Mouse (Mus musculus) embryonic facial prominence, embryonic 14.5 days (tissue): ENCODE measurements at regions not wholly inside any gene's neighbourhood (a gene's known extent, or its start where the extent isn't known, plus 50 kb on each side); places are given as distances from the start of the nearest gene placed in this dataset.

ENCODE experiments used
- ATAC-seq: fragments of 200-750 bp; cut with Nextera tagmentation; 2 replicates; pipeline ENCODE4 v1.8.0; 2017; ENCODE audit warnings: low read depth, moderate number of reproducible peaks, moderate TSS enrichment
- DNase-seq: peaks from one replicate; pipeline ENCODE4 v3.0.0-alpha.2; 2015; ENCODE audit warnings: low spot score
- H3K27ac ChIP-seq: fragments of 300-500 bp; sonication (generic); replicated peaks from 2 replicates; pipeline ENCODE4 v1.5.1; 2014; ENCODE audit warnings: low read depth, mild to moderate bottlenecking, low read length, moderate library complexity
- H3K27me3 ChIP-seq: fragments of 300-500 bp; sonication (generic); replicated peaks from 2 replicates; pipeline ENCODE4 v1.6.1; 2014; ENCODE audit warnings: low read length; ENCODE audit not compliant: control insufficient read depth, insufficient read depth
- H3K36me3 ChIP-seq: fragments of 300-500 bp; sonication (generic); 2 replicates; pipeline ENCODE4 v1.6.1; 2014; ENCODE audit warnings: low read length, mixed read lengths; ENCODE audit not compliant: control insufficient read depth, insufficient read depth
- H3K4me1 ChIP-seq: fragments of 300-500 bp; sonication (generic); 2 replicates; pipeline ENCODE4 v1.6.1; 2014; ENCODE audit warnings: antibody characterized with exemption, low read length; ENCODE audit not compliant: control insufficient read depth, insufficient read depth
- H3K4me2 ChIP-seq: fragments of 300-500 bp; sonication (generic); 2 replicates; pipeline ENCODE4 v1.6.1; 2014; ENCODE audit warnings: low read depth, mild to moderate bottlenecking, low read length, moderate library complexity, mixed read lengths
- H3K4me3 ChIP-seq: fragments of 300-500 bp; sonication (generic); 2 replicates; pipeline ENCODE4 v1.5.1; 2014; ENCODE audit warnings: low read depth, mild to moderate bottlenecking, low read length
- H3K9ac ChIP-seq: fragments of 300-500 bp; sonication (generic); 2 replicates; pipeline ENCODE4 v1.6.1; 2014; ENCODE audit warnings: low read depth, mild to moderate bottlenecking, low read length, moderate library complexity, mixed read lengths
- H3K9me3 ChIP-seq: fragments of 300-500 bp; sonication (generic); 2 replicates; pipeline ENCODE4 v1.6.1; 2016; ENCODE audit warnings: low read length; ENCODE audit not compliant: control insufficient read depth
- WGBS: fragments of 180-500 bp; shearing (Covaris S2); extraction: QIAGEN DNeasy Blood & Tissue Kit; methylation state at CpG from one replicate; pipeline ENCODE4 v1.1.7; 2014; 5-methylcytosine and 5-hydroxymethylcytosine counted together

- no peaks in the 10 kb centered on the region for H3K4me1 ChIP-seq
- ATAC-seq = no peak
- H3K4me3 ChIP-seq = no peak overlapping the region
- no peaks in the 10 kb centered on the region for H3K27me3 ChIP-seq
- no peaks in the 10 kb centered on the region for H3K9me3 ChIP-seq
- no peak for DNase-seq
- no peaks in the 10 kb centered on the region for H3K36me3 ChIP-seq
- 65% methylated on average over 9 of the region's 9 CpGs for WGBS
- H3K9ac ChIP-seq = no peak overlapping the region
- no peak overlapping the region for H3K4me2 ChIP-seq
- no peak overlapping the region for H3K27ac ChIP-seq
These were observed 658.4 kb downstream of the Sorcs3 start for GRCm38 (mm10) chr19:48864151-48864740.

GRCm38 (mm10) chr19:48871601-48872000, 665.8 kb downstream of the Sorcs3 start:
- Histone ChIP-seq H3K4me2 (no peak overlapping the region), H3K4me3 (no peak overlapping the region), H3K27me3 (no peaks in the 10 kb centered on the region), H3K4me1 (no peaks in the 10 kb centered on the region), H3K36me3 (no peaks in the 10 kb centered on the region), H3K9ac (no peak overlapping the region), H3K9me3 (no peaks in the 10 kb centered on the region), H3K27ac (no peak overlapping the region)
- no peak for DNase-seq
- ATAC-seq = no peak

- Histone ChIP-seq H3K4me1 (no peaks in the 10 kb centered on the region), H3K4me3 (no peak overlapping the region), H3K27ac (no peak overlapping the region), H3K36me3 (no peaks in the 10 kb centered on the region), H3K9me3 (no peaks in the 10 kb centered on the region), H3K4me2 (no peak overlapping the region), H3K9ac (no peak overlapping the region), H3K27me3 (no peaks in the 10 kb centered on the region)
- WGBS = 45% methylated on average over 3 of the region's 3 CpGs
- ATAC-seq (no peak), DNase-seq (no peak)
These were observed 675.8 kb downstream of the Sorcs3 start for GRCm38 (mm10) chr19:48881526-48882195.

GRCm38 (mm10) chr19:48908236-48908635, 702.4 kb downstream of the Sorcs3 start:
- Histone ChIP-seq H3K9me3 (no peaks in the 10 kb centered on the region), H3K27me3 (no peaks in the 10 kb centered on the region), H3K4me1 (no peaks in the 10 kb centered on the region), H3K27ac (no peak overlapping the region), H3K9ac (no peak overlapping the region), H3K36me3 (no peaks in the 10 kb centered on the region), H3K4me2 (no peak overlapping the region), H3K4me3 (no peak overlapping the region)
- ATAC-seq = no peak
- no peak for DNase-seq

GRCm38 (mm10) chr19:48913011-48913410, 707.2 kb downstream of the Sorcs3 start:
- Histone ChIP-seq H3K4me3 (no peak overlapping the region), H3K36me3 (no peaks in the 10 kb centered on the region), H3K27me3 (no peaks in the 10 kb centered on the region), H3K27ac (no peak overlapping the region), H3K4me1 (no peaks in the 10 kb centered on the region), H3K9me3 (no peaks in the 10 kb centered on the region), H3K9ac (no peak overlapping the region), H3K4me2 (no peak overlapping the region)
- 74% methylated on average over 3 of the region's 3 CpGs for WGBS
- ATAC-seq = no peak
- DNase-seq = peak; percentile 4

GRCm38 (mm10) chr19:48919638-48920037, 713.8 kb downstream of the Sorcs3 start:
- WGBS = 59% methylated on average over 6 of the region's 6 CpGs
- no peaks in the 10 kb centered on the region for H3K4me1 ChIP-seq
- no peaks in the 10 kb centered on the region for H3K27me3 ChIP-seq
- H3K9me3 ChIP-seq = no peaks in the 10 kb centered on the region
- H3K4me3 ChIP-seq = no peak overlapping the region
- H3K9ac ChIP-seq = no peak overlapping the region
- H3K36me3 ChIP-seq = no peaks in the 10 kb centered on the region
- DNase-seq (no peak), ATAC-seq (no peak)
- no peak overlapping the region for H3K27ac ChIP-seq
- no peak overlapping the region for H3K4me2 ChIP-seq

GRCm38 (mm10) chr19:48947646-48948045, 741.8 kb downstream of the Sorcs3 start:
- Histone ChIP-seq H3K4me3 (no peak overlapping the region), H3K27me3 (no peaks in the 10 kb centered on the region), H3K9me3 (no peaks in the 10 kb centered on the region), H3K4me1 (no peaks in the 10 kb centered on the region), H3K36me3 (no peaks in the 10 kb centered on the region), H3K9ac (no peak overlapping the region), H3K27ac (no peak overlapping the region), H3K4me2 (no peak overlapping the region)
- WGBS = 82% methylated on average over 3 of the region's 3 CpGs
- ATAC-seq = no peak
- no peak for DNase-seq
